Mouse (Mus musculus): ENCODE data around the gene Rgl1. TPM values are rescaled to one million over a fixed set of nuclear protein-coding genes. Genes with fewer than 3 reads are reported as not detected.

The Rgl1 gene
- total and polyA plus RNA-seq, 2 experiments from 2014 or later, result 36.7 to 38.9 TPM

- Histone ChIP-seq H3K4me1 (ENCODE audit: control insufficient read depth, insufficient read depth) (no peaks in the 10 kb centered on the region), H3K4me3 (ENCODE audit: low read depth, low read length) (0 out of 2 replicates have a peak overlapping the region, but pooled peaks have one; percentile 4), H3K27me3 (ENCODE audit: control insufficient read depth, insufficient read depth, low read length) (no peaks in the 10 kb centered on the region), H3K27ac (ENCODE audit: low read depth) (peak overlapping the region; percentile 38; the same call in 1 of the 2 replicates), H3K4me2 (ENCODE audit: low read depth, low read length) (no peak overlapping the region), H3K9me3 (replicated peaks; ENCODE audit: control insufficient read depth, low read length) (no peaks in the 10 kb centered on the region), H3K36me3 (replicated peaks; ENCODE audit: control insufficient read depth, insufficient read depth, low read length) (no peaks in the 10 kb centered on the region), H3K9ac (replicated peaks; ENCODE audit: low read depth, low read length) (no peak overlapping the region)
- ATAC-seq (ENCODE audit: insufficient read depth, low read depth) (no peak), DNase-seq (ENCODE audit: low spot score) (no peak)
- TF ChIP-seq EP300 (IDR thresholded peaks at IDR 0.05; ENCODE audit: low read depth) (no peak), CTCF (IDR thresholded peaks at IDR 0.05; ENCODE audit: low read depth) (no peak)
- WGBS, result 71% methylated on average over 18 of the region's 18 CpGs
Observed at GRCm38 (mm10) chr1:152807619-152808391, 41.7 kb upstream of the Rgl1 start.

GRCm38 (mm10) chr1:152804907-152805306 lies 38.8 kb upstream of the Rgl1 start:
- H3K27me3 ChIP-seq (ENCODE audit: control insufficient read depth, insufficient read depth, low read length), result no peaks in the 10 kb centered on the region
- H3K36me3 ChIP-seq (replicated peaks; ENCODE audit: control insufficient read depth, insufficient read depth, low read length), result no peaks in the 10 kb centered on the region
- DNase-seq (ENCODE audit: low spot score), result no peak
- H3K4me3 ChIP-seq (ENCODE audit: low read depth, low read length), result no peak overlapping the region
- H3K9me3 ChIP-seq (replicated peaks; ENCODE audit: control insufficient read depth, low read length), result no peaks in the 10 kb centered on the region
- ATAC-seq (ENCODE audit: insufficient read depth, low read depth), result no peak
- no peak for TF ChIP-seq EP300 (IDR thresholded peaks at IDR 0.05; ENCODE audit: low read depth)
- TF ChIP-seq CTCF (IDR thresholded peaks at IDR 0.05; ENCODE audit: low read depth), result no peak
- no peak overlapping the region for H3K4me2 ChIP-seq (ENCODE audit: low read depth, low read length)
- 0 out of 2 replicates have a peak, but pooled peaks cover 5% of the 10 kb centered on the region for H3K4me1 ChIP-seq (ENCODE audit: control insufficient read depth, insufficient read depth)
- no peak overlapping the region for H3K27ac ChIP-seq (ENCODE audit: low read depth)
- H3K9ac ChIP-seq (replicated peaks; ENCODE audit: low read depth, low read length), result no peak overlapping the region
- WGBS, result 71% methylated on average over 6 of the region's 6 CpGs

DNA sequence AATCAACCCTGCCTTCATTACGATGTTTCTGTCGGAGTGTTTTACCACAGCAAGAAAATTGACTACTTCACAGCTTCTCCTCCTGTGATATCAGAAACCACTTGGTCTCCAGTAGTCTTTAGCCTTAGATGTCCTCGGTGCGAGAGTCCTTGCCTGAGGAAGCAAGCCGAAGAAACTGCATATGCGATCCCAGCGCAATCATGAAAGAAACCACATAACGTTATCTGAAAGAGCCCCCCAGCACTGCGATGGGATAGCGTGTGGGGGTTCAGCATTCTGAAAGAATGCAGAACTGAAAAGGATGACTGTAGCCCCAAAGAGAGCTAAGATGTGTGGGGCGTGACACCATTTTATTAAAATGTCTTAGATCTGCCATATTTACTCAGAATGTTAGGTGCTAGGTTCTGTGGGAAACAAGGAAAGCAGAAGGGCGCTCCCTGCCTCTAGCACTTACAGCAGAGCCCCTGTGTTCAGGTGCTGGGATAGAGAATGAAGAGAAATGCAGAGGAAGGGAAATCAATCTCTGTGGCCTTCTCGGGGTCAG lies 34.6 kb upstream of the Rgl1 start:
- ATAC-seq (ENCODE audit: insufficient read depth, low read depth) (no peak), DNase-seq (ENCODE audit: low spot score) (no peak)
- H3K4me3 ChIP-seq (ENCODE audit: low read depth, low read length), result no peak overlapping the region
- TF ChIP-seq EP300 (IDR thresholded peaks at IDR 0.05; ENCODE audit: low read depth) (no peak), CTCF (IDR thresholded peaks at IDR 0.05; ENCODE audit: low read depth) (no peak)
- no peaks in the 10 kb centered on the region for H3K9me3 ChIP-seq (replicated peaks; ENCODE audit: control insufficient read depth, low read length)
- 77% methylated on average over 13 of the region's 13 CpGs for WGBS
- H3K4me2 ChIP-seq (ENCODE audit: low read depth, low read length), result no peak overlapping the region
- 0 out of 2 replicates have a peak overlapping the region, but pooled peaks have one; percentile 59 for H3K27ac ChIP-seq (ENCODE audit: low read depth)
- H3K4me1 ChIP-seq (ENCODE audit: control insufficient read depth, insufficient read depth), result 0 out of 2 replicates have a peak, but pooled peaks cover 11% of the 10 kb centered on the region
- no peak overlapping the region for H3K9ac ChIP-seq (replicated peaks; ENCODE audit: low read depth, low read length)
- H3K36me3 ChIP-seq (replicated peaks; ENCODE audit: control insufficient read depth, insufficient read depth, low read length), result no peaks in the 10 kb centered on the region
- no peaks in the 10 kb centered on the region for H3K27me3 ChIP-seq (ENCODE audit: control insufficient read depth, insufficient read depth, low read length)

DNA sequence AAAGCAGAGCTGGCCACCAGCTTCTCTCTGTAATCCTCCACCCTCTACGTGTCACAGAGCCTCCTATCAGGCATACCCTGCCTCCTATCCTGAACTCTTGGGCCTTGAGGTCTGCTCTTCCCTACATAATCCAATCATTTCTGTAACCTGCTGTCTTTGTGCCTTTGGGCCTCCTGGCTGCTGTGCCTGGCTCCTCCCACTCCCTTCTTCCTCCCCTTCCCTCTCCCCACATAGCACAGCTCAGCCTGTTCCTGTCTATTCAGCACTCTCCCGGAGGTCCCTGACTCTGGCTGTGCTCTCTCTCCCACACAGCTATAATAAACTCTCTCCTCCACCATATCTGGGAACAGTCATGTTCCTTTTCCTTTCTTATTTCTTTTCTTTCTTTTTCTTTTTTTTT lies 33.7 kb upstream of the Rgl1 start, which contains the start of gene Ncf2:
Ncf2 (plus strand) TSS at position 298 of the 400 bp plus-strand sequence.
- Histone ChIP-seq H3K9me3 (replicated peaks; ENCODE audit: control insufficient read depth, low read length) (no peaks in the 10 kb centered on the region), H3K27me3 (ENCODE audit: control insufficient read depth, insufficient read depth, low read length) (no peaks in the 10 kb centered on the region), H3K4me3 (ENCODE audit: low read depth, low read length) (no peak within 1 kb of the TSS), H3K4me1 (ENCODE audit: control insufficient read depth, insufficient read depth) (0 out of 2 replicates have a peak, but pooled peaks cover 12% of the 10 kb centered on the region), H3K27ac (ENCODE audit: low read depth) (peak within 1 kb of the TSS; percentile 59), H3K36me3 (replicated peaks; ENCODE audit: control insufficient read depth, insufficient read depth, low read length) (no peaks in the 10 kb centered on the region), H3K9ac (replicated peaks; ENCODE audit: low read depth, low read length) (no peak within 1 kb of the TSS), H3K4me2 (ENCODE audit: low read depth, low read length) (no peak within 1 kb of the TSS)
- ATAC-seq (ENCODE audit: insufficient read depth, low read depth), result peak; percentile 79
- no peak for TF ChIP-seq EP300 (IDR thresholded peaks at IDR 0.05; ENCODE audit: low read depth)
- TF ChIP-seq CTCF (IDR thresholded peaks at IDR 0.05; ENCODE audit: low read depth), result no peak
- DNase-seq (ENCODE audit: low spot score), result peak; percentile 61
- WGBS, result 32% methylated on average over 2 of the region's 2 CpGs

DNA sequence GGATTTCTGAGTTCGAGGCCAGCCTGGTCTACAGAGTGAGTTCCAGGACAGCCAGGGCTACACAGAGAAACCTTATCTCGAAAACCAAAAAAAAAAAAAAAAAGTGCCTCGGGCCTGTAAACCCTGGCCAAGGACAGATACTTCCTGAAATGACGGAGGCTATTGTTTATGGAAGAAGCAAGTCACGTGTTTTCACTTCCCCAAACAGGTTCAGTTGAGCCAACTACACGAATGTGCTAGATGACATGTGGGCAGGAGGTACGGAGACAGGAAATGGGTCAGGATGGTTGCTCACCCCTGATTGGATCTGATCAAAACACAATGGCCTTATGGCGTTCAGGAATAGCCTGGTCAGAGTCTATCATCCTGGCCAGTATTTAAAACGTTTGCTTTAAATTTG lies 32.0 kb upstream of the Rgl1 start:
- Histone ChIP-seq H3K9me3 (replicated peaks; ENCODE audit: control insufficient read depth, low read length) (no peaks in the 10 kb centered on the region), H3K27me3 (ENCODE audit: control insufficient read depth, insufficient read depth, low read length) (no peaks in the 10 kb centered on the region), H3K27ac (ENCODE audit: low read depth) (peak overlapping the region; percentile 67), H3K4me2 (ENCODE audit: low read depth, low read length) (no peak overlapping the region), H3K36me3 (replicated peaks; ENCODE audit: control insufficient read depth, insufficient read depth, low read length) (no peaks in the 10 kb centered on the region), H3K4me3 (ENCODE audit: low read depth, low read length) (no peak overlapping the region), H3K9ac (replicated peaks; ENCODE audit: low read depth, low read length) (no peak overlapping the region), H3K4me1 (ENCODE audit: control insufficient read depth, insufficient read depth) (0 out of 2 replicates have a peak, but pooled peaks cover 12% of the 10 kb centered on the region)
- WGBS, result 48% methylated on average over 9 of the region's 9 CpGs
- DNase-seq (ENCODE audit: low spot score), result peak; percentile 63
- no peak for TF ChIP-seq EP300 (IDR thresholded peaks at IDR 0.05; ENCODE audit: low read depth)
- TF ChIP-seq CTCF (IDR thresholded peaks at IDR 0.05; ENCODE audit: low read depth), result no peak
- peak; percentile 72 for ATAC-seq (ENCODE audit: insufficient read depth, low read depth)

All from heart, postnatal 0 days (tissue).